Mouse (Mus musculus) embryonic facial prominence, embryonic 11.5 days (tissue): ENCODE results near the gene Npr2. TPM values are rescaled to one million over a fixed set of nuclear protein-coding genes. Genes with fewer than 3 reads are reported as not detected.
A peak's percentile ranks its signal among the peaks of the same experiment; 100 is the strongest.

ENCODE experiments used
- ATAC-seq: fragments of 200-750 bp; cut with Nextera tagmentation; replicated peaks from 2 replicates; pipeline ENCODE4 v1.8.0; 2017; ENCODE audit warnings: low read depth; ENCODE audit not compliant: insufficient number of reproducible peaks, low FRiP score, low TSS enrichment
- DNase-seq: peaks from one replicate; pipeline ENCODE4 v3.0.0-alpha.2; 2015; ENCODE audit warnings: low spot score
- H3K27ac ChIP-seq: fragments of 300-500 bp; sonication (generic); replicated peaks from 2 replicates; pipeline ENCODE4 v1.5.1; 2014; ENCODE audit warnings: mild to moderate bottlenecking, low read depth, low read length, control low read depth
- H3K27me3 ChIP-seq: fragments of 300-500 bp; sonication (generic); 2 replicates; pipeline ENCODE4 v1.6.1; 2014; ENCODE audit warnings: mild to moderate bottlenecking, low read length, moderate library complexity, mixed read lengths; ENCODE audit not compliant: control insufficient read depth, insufficient read depth
- H3K36me3 ChIP-seq: fragments of 300-500 bp; sonication (generic); replicated peaks from 2 replicates; pipeline ENCODE4 v1.6.1; 2014; ENCODE audit warnings: low read depth, mild to moderate bottlenecking, low read length, moderate library complexity, mixed read lengths; ENCODE audit not compliant: control insufficient read depth, insufficient read depth
- H3K4me1 ChIP-seq: fragments of 300-500 bp; sonication (generic); 2 replicates; pipeline ENCODE4 v1.6.1; 2014; ENCODE audit warnings: low read length, mixed read lengths; ENCODE audit not compliant: control insufficient read depth, insufficient read depth
- H3K4me2 ChIP-seq: fragments of 300-500 bp; sonication (generic); 2 replicates; pipeline ENCODE4 v1.6.1; 2014; ENCODE audit warnings: low read depth, mild to moderate bottlenecking, control low read depth, low read length, moderate library complexity
- H3K4me3 ChIP-seq: fragments of 300-500 bp; sonication (generic); 2 replicates; pipeline ENCODE4 v1.5.1; 2014; ENCODE audit warnings: low read depth, low read length, control low read depth
- H3K9ac ChIP-seq: fragments of 300-500 bp; sonication (generic); replicated peaks from 2 replicates; pipeline ENCODE4 v1.6.1; 2014; ENCODE audit warnings: mild to moderate bottlenecking, control low read depth, low read length
- H3K9me3 ChIP-seq: fragments of 300-500 bp; sonication (generic); replicated peaks from 2 replicates; pipeline ENCODE4 v1.6.1; 2016; ENCODE audit warnings: mild to moderate bottlenecking, low read length, inconsistent platforms, mixed read lengths; ENCODE audit not compliant: control insufficient read depth
- WGBS: fragments of 180-500 bp; shearing (Covaris S2); extraction: QIAGEN DNeasy Blood & Tissue Kit; methylation state at CpG from one replicate; pipeline ENCODE4 v1.1.7; 2014; 5-methylcytosine and 5-hydroxymethylcytosine counted together
- polyA plus RNA-seq: library from polyadenylated mRNA; unstranded; fragments of >200 nt; fragmentation: Nextera tagmentation; extraction: Ambion mirVana; gene quantifications from 2 replicates; pipeline ENCODE4 v1.2.1, GENCODE M21; 2014

Gene Npr2
- polyA plus RNA-seq: 16.6 and 18.2 TPM in 2 replicates

DNA sequence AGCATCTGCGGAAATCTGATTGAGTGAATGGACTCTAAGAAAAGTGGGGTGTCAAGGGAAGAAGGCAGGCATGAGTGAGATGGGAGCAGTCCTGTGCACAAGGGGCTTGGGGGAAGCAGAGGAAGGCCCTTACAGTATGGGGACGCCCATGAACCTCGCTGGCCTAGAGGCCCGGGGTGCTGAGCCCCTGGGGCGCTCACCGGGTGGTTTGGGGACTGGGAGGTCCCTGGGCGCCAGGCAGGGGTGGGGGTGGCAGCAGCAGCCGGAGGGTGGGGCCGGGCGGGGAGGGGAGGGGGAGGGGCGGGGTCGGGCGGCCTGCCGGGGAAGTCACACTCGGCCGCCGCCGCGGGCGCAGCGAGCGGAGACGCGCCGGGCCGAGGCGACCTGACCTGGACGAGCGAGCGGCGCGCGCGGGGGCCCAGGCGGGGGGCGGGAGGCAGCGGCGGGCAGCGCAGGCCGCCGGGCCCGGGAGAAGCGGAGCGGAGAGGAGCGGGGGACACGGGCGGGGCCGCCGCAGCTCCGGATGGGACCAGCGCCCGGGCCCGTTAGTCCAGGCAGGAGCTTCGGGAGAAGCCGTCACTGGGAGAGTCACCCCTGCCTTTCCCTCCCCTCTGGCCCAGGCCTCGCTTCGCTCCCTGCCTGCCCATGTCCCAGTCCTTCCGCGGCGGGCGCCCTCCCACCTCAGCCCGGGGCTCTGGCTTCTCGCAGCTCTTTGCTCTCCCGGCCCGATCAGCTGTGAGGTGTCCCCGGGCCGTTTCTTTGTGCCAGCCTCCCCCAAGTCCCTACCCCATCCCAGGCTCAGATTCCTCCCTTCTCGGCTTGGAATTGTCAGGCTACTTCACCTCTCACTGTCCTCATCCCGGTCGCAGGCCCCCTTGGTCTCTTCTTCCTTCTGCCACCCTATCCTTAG is at the start of gene Npr2:
Gene Npr2, plus strand, starts transcription at position 890 of the 910 bp plus-strand sequence.
- H3K27me3 ChIP-seq: no peaks in the 10 kb centered on the region; the same call in 1 of the 2 replicates
- peak within 1 kb of the TSS; percentile 92 for H3K9ac ChIP-seq
- DNase-seq (peak; percentile 56), ATAC-seq (peak; percentile 60)
- no peaks in the 10 kb centered on the region for H3K36me3 ChIP-seq
- H3K27ac ChIP-seq: peak within 1 kb of the TSS; percentile 59
- WGBS: under 1% methylated on average over 42 of the region's 70 CpGs
- no peaks in the 10 kb centered on the region for H3K9me3 ChIP-seq
- H3K4me2 ChIP-seq: peak within 1 kb of the TSS; percentile 97
- peaks cover 9% of the 10 kb centered on the region; the same call in 1 of the 2 replicates for H3K4me1 ChIP-seq
- peak within 1 kb of the TSS; percentile 69 for H3K4me3 ChIP-seq

DNA sequence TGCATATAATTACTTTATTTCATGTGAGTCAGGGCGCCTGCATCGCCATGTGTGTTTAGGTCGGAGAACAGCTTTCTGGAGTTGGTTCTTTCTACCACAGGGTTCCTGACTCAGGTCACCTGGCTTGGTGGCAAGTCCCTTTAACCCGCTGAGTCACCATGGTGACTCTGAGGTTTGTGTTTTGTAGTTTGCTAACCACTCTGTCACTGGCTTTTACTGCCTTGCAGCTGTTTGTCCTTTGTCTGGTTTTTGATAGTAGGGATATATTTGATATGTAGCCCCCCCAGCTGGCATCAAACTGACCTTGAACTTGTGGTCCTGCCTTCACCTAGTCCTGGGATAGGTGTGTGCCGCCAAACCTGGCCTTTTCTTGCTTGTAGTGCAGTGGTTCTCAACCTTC is 49.5 kb upstream of the Npr2 start:
- DNase-seq (no peak), ATAC-seq (no peak)
- H3K9me3 ChIP-seq: no peaks in the 10 kb centered on the region
- H3K4me1 ChIP-seq: peaks cover 1% of the 10 kb centered on the region; the same call in 1 of the 2 replicates
- no peak overlapping the region for H3K4me2 ChIP-seq
- WGBS: 88% methylated on average over 5 of the region's 5 CpGs
- no peaks in the 10 kb centered on the region for H3K27me3 ChIP-seq
- H3K9ac ChIP-seq: no peak overlapping the region
- no peak overlapping the region for H3K27ac ChIP-seq
- peaks cover 3% of the 10 kb centered on the region; the same call in 1 of the 2 replicates for H3K36me3 ChIP-seq
- no peak overlapping the region for H3K4me3 ChIP-seq

DNA sequence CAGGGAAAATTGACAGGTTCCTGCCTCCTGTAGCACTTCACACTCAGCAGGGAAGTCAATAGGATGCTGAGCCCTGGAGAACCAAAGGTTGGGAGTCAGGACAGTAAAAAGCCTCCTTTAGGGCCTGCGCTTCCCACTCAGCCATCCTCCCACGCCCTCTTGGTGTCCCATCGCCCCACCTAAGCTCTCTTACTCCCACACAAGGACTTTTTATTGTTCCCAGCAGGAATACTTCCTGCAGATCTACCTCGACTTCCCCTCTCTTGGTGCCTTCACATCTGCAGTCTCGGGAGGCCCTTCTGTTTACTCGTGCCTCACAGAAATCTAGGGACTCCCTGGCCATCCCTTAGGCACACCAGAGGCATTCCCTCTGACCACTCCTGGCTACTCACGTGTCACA is 48.3 kb upstream of the Npr2 start:
- no peak overlapping the region for H3K9ac ChIP-seq
- no peak overlapping the region for H3K27ac ChIP-seq
- peaks cover 3% of the 10 kb centered on the region; the same call in 1 of the 2 replicates for H3K36me3 ChIP-seq
- no peaks in the 10 kb centered on the region for H3K9me3 ChIP-seq
- DNase-seq (no peak), ATAC-seq (no peak)
- H3K27me3 ChIP-seq: no peaks in the 10 kb centered on the region
- H3K4me1 ChIP-seq: no peaks in the 10 kb centered on the region
- no peak overlapping the region for H3K4me2 ChIP-seq
- 81% methylated on average over 7 of the region's 7 CpGs for WGBS
- H3K4me3 ChIP-seq: no peak overlapping the region

DNA sequence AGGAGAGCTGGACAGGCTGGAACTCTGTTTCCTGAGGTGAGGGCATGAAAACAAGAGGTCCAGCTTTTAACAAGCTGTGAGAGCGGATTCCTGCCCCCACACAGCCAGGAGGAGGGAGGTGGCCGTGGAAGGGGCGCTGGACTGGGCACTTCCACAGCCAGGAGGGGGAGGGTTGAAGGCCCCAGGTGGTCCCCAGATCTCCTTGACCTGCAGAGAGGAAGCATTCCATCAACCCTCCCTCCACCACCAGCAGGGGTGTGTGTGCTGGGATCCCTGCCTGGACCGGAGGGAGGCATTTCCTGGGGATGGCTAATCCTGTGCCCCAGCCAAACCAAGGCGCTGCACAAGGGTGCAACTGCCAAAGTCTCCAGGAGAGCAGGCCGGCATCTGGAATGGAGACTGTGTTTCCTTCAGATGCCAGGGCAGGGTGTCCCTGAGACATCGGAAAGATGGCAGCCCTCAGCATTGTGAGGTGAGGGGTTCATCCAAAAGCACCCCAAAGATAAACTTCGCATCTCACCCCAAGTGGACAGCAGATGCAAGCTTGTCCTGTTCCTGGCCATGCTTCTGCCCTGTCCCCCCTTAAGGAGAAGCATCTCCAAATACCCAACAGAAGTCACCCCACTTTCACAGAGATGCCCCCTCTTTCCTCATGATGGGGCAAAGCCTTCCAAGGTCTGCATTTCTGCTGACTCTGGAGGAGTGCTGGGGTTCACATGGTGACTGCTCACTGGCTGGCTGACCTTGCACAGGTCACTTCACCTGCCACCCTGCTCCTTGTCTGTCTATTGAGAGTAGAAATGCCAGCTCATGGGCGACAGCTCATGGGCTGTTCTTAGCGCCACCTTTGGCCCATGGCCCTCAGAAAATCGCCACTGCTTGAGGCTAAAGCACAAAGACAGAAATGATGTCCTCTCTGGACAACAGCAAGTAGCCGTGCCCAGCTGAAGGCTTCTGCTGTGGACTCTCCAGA is 47.0 kb upstream of the Npr2 start, which contains the start of gene Msmp:
Gene Msmp, minus strand, starts transcription at position 51 of the 973 bp plus-strand sequence.
- Histone ChIP-seq H3K4me3 (no peak within 1 kb of the TSS), H3K9ac (no peak within 1 kb of the TSS), H3K9me3 (no peaks in the 10 kb centered on the region), H3K4me2 (no peak within 1 kb of the TSS), H3K27ac (no peak within 1 kb of the TSS), H3K27me3 (no peaks in the 10 kb centered on the region), H3K36me3 (peaks cover 3% of the 10 kb centered on the region; the same call in 1 of the 2 replicates), H3K4me1 (no peaks in the 10 kb centered on the region)
- DNase-seq (no peak), ATAC-seq (no peak)
- 60% methylated on average over 12 of the region's 12 CpGs for WGBS

DNA sequence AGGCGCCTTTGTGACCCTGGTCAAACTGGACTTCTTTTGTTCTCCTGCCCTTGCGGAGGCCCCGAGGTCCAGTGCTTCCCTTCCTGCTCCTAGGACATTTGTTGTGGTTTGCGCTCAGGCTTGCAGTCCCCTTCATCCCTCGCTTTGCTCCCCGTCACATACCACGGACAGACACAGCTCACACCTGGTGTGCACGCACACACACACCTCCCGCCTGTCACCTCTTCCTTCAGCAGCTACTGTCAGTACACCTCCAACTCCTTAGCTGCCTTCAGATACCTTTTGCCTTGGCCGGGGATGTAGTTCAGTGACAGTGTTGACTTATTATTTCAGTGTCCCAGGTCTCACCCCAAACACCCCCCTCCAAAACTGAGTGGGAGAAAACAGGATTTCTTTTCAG is 46.1 kb upstream of the Npr2 start:
- no peak for ATAC-seq
- no peaks in the 10 kb centered on the region for H3K9me3 ChIP-seq
- H3K36me3 ChIP-seq: peaks cover 3% of the 10 kb centered on the region; the same call in 1 of the 2 replicates
- H3K4me2 ChIP-seq: no peak overlapping the region
- no peak overlapping the region for H3K9ac ChIP-seq
- no peaks in the 10 kb centered on the region for H3K4me1 ChIP-seq
- no peak for DNase-seq
- no peaks in the 10 kb centered on the region for H3K27me3 ChIP-seq
- H3K27ac ChIP-seq: no peak overlapping the region
- no peak overlapping the region for H3K4me3 ChIP-seq
- 35% methylated on average over 10 of the region's 10 CpGs for WGBS

DNA sequence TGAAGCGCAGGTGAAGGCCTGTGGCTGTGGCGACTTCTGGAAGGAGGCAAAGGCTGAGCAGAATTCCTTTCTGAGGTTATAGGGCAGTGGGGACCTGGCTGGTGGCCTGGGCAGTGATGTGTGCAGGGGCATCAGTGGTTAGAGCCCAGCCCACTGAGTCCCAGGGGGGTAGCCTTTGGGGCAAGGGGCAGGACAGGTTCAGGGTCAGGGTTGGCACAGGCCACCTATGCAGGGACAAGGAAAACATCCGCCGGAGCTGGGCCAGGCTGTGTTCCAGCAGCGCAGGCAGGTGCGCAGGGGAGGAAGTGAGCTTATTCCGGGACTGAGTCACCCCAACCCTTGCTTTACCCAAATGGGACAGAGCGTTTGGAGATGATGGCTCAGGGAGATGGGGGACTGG is 45.3 kb upstream of the Npr2 start:
- H3K27ac ChIP-seq: no peak overlapping the region
- ATAC-seq: no peak
- 75% methylated on average over 8 of the region's 8 CpGs for WGBS
- DNase-seq: no peak
- H3K4me3 ChIP-seq: no peak overlapping the region
- H3K27me3 ChIP-seq: no peaks in the 10 kb centered on the region
- H3K36me3 ChIP-seq: peaks cover 3% of the 10 kb centered on the region; the same call in 1 of the 2 replicates
- H3K9me3 ChIP-seq: no peaks in the 10 kb centered on the region
- H3K4me1 ChIP-seq: no peaks in the 10 kb centered on the region
- H3K4me2 ChIP-seq: no peak overlapping the region
- 0 out of 2 replicates have a peak overlapping the region, but pooled peaks have one; percentile 13 for H3K9ac ChIP-seq

DNA sequence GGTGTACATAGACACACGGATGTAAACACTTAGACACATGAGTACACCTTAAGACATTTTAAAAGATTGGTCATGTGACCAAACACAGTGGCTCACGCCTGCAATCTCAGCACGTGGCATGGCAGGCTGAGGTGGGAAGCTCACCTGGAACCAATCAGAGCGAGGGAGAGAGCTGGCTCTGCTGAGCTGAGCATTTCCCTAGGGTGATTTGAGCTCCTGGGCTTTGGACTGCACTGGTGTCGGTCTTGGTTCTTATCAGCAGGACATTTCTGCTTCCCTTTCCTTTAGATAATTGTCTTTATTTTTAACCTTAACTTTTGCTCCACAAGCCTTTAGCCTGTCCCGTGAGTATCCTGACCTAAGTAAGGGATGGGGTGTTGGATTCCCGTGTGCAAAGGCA is 44.1 kb upstream of the Npr2 start:
- ATAC-seq: no peak
- Histone ChIP-seq H3K9me3 (no peaks in the 10 kb centered on the region), H3K4me1 (no peaks in the 10 kb centered on the region), H3K4me3 (no peak overlapping the region), H3K9ac (no peak overlapping the region), H3K27ac (no peak overlapping the region), H3K4me2 (no peak overlapping the region), H3K36me3 (no peaks in the 10 kb centered on the region; the same call in 1 of the 2 replicates), H3K27me3 (no peaks in the 10 kb centered on the region)
- WGBS: 49% methylated on average over 7 of the region's 7 CpGs
- peak; percentile 36 for DNase-seq
